Mouse (Mus musculus) megakaryocyte, embryonic 14.5 days (primary cell): ENCODE results near the gene Bcas3.

Source experiments
- FLI1 ChIP-seq: IDR thresholded peaks from 2 replicates; pipeline ENCODE4 v1.6.1; 2012; ENCODE audit warnings: low read length, inconsistent platforms, mixed read lengths
- GATA1 ChIP-seq: IDR thresholded peaks from 3 replicates; pipeline ENCODE4 v1.6.1; 2012; ENCODE audit warnings: mixed read lengths, low read length, inconsistent platforms, borderline replicate concordance

DNA sequence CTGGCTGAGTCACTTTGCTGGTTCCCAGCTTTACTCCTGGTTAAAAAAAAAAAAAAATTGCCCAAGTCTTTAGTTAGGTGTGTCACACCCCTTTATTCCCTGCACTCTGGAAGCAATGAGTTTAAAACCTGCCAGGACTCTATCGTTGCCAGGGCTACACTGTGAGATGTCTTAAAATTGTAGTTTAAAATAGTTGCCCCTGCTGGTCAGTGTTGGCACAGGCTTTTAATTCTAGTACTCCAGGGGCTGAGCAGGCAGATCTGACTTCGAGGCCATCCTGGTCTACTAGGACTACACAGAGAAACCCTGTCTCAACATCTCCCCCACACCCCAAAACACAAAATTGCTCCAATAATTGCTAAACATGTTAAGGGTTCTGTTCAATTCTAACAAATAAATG is 44.2 kb upstream of the Bcas3 start:
- TF ChIP-seq GATA1 (no peak), FLI1 (no peak)
